In the genomic region with DNA sequence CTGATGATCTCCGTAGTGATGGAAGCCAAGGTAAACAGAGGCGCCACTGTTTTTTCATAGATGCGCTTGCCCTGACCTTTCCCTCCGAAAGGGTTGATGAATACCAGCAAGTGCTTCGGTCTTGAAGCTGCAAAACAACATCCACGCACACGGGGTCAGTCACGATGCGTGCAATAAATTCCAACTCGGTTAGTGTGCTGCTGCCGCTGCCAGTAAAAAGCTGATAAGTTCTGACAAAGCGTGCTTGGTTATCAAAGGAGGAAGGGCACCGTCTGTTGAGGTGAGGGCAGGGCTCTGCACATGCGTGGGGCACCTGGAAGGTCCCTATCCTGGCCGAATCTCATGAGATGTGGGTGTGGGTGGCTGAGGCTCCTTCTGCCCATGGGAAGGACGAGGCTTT, we compare ENCODE assay signal across 16 mouse cellular contexts. TPM values are rescaled to one million over a fixed set of nuclear protein-coding genes. Genes with fewer than 3 reads are reported as not detected.
DNase-seq lines count a peak whose midpoint lies in the region; ATAC-seq and TF ChIP-seq lines count a peak whose summit lies in the region.
"Had no signal": no experiment of that assay in that cellular context is flagged by ENCODE, and none has a peak within 500 bp of the region (broad histone marks: within the 10 kb centered on the region; RNA-seq: fewer than 3 reads in every experiment).

No protein-coding gene starts in this region.

- no peak overlapping the region for H3K4me3 ChIP-seq in heart, postnatal 0 days (ENCODE audit: low read depth, low read length)
- H3K4me3 ChIP-seq in heart, embryonic 12.5 days = no peak overlapping the region
- H3K4me3 ChIP-seq in lung, embryonic 14.5 days (ENCODE audit: low read depth, low read length) = no peak overlapping the region
- no peak overlapping the region for H3K4me3 ChIP-seq in small intestine, adult 2 months (ENCODE audit: low read depth, low read length)
- no peak overlapping the region for H3K4me3 ChIP-seq in midbrain, embryonic 15.5 days
- H3K4me3 ChIP-seq: embryonic facial prominence, embryonic 10.5 days; erythroblast, embryonic 14.5 days; heart, embryonic 10.5 days; liver, embryonic 15.5 days had no signal

- TF ChIP-seq CTCF in heart, postnatal 0 days (IDR thresholded peaks at IDR 0.05; ENCODE audit: low read depth) = peak; percentile 53
- TF ChIP-seq CTCF in lung, embryonic 14.5 days (IDR thresholded peaks at IDR 0.05; ENCODE audit: low read depth) = peak; percentile 33
- peak; percentile 65; the same call in 1 of the 2 replicates for TF ChIP-seq CTCF in small intestine, adult 2 months (IDR thresholded peaks at IDR 0.05; ENCODE audit: extremely low read depth, insufficient read length, insufficient replicate concordance, low read depth, low read length)

- H3K9me3 ChIP-seq in heart, postnatal 0 days (replicated peaks; ENCODE audit: control insufficient read depth, low read length) = no peaks in the 10 kb centered on the region
- H3K9me3 ChIP-seq in heart, embryonic 12.5 days (replicated peaks) = peaks cover 4% of the 10 kb centered on the region; the same call in 1 of the 2 replicates
- no peaks in the 10 kb centered on the region for H3K9me3 ChIP-seq in lung, embryonic 14.5 days (ENCODE audit: low read depth, low read length)
- H3K9me3 ChIP-seq in midbrain, embryonic 15.5 days = no peaks in the 10 kb centered on the region
- H3K9me3 ChIP-seq: heart, embryonic 10.5 days; liver, embryonic 15.5 days had no signal

- 42% methylated on average over 16 of the region's 16 CpGs for WGBS in heart, postnatal 0 days
- 52% methylated on average over 16 of the region's 16 CpGs for WGBS in heart, embryonic 12.5 days
- 63% methylated on average over 16 of the region's 16 CpGs for WGBS in lung, embryonic 14.5 days
- WGBS in small intestine, adult 2 months = 23% methylated on average over 16 of the region's 16 CpGs
- WGBS in midbrain, embryonic 15.5 days = 86% methylated on average over 16 of the region's 16 CpGs

- no peak overlapping the region for H3K9ac ChIP-seq in heart, postnatal 0 days (replicated peaks; ENCODE audit: low read depth, low read length)
- no peak overlapping the region for H3K9ac ChIP-seq in heart, embryonic 12.5 days
- H3K9ac ChIP-seq in lung, embryonic 14.5 days = no peak overlapping the region
- no peak overlapping the region for H3K9ac ChIP-seq in midbrain, embryonic 15.5 days
- H3K9ac ChIP-seq: liver, embryonic 15.5 days had no signal

- peak; percentile 67 for ATAC-seq in heart, postnatal 0 days (ENCODE audit: insufficient read depth, low read depth)
- ATAC-seq in heart, embryonic 12.5 days (ENCODE audit: insufficient number of reproducible peaks, low FRiP score) = no peak
- ATAC-seq in lung, embryonic 14.5 days (ENCODE audit: insufficient read depth) = no peak
- ATAC-seq in common myeloid progenitor, adult 5-6 weeks (replicated peaks; ENCODE audit: low read depth, poor library complexity, severe bottlenecking) = peak; percentile 39; the same call in 1 of the 2 replicates
- no peak for ATAC-seq in midbrain, embryonic 15.5 days (replicated peaks)
- ATAC-seq: forebrain, embryonic 16.5 days had no signal

- peaks cover 64% of the 10 kb centered on the region for H3K36me3 ChIP-seq in heart, postnatal 0 days (replicated peaks; ENCODE audit: control insufficient read depth, insufficient read depth, low read length)
- peaks cover 63% of the 10 kb centered on the region for H3K36me3 ChIP-seq in heart, embryonic 12.5 days
- peaks cover 38% of the 10 kb centered on the region for H3K36me3 ChIP-seq in lung, embryonic 14.5 days (ENCODE audit: insufficient read depth)
- H3K36me3 ChIP-seq in small intestine, adult 2 months (ENCODE audit: control insufficient read depth, insufficient read depth, low read length) = peaks cover 42% of the 10 kb centered on the region
- H3K36me3 ChIP-seq in midbrain, embryonic 15.5 days (replicated peaks) = peaks cover 20% of the 10 kb centered on the region; the same call in 1 of the 2 replicates
- H3K36me3 ChIP-seq: liver, embryonic 15.5 days had no signal

- TF ChIP-seq POLR2A in small intestine, adult 2 months (IDR thresholded peaks at IDR 0.05; ENCODE audit: low read depth, low read length) = no peak

- H3K4me2 ChIP-seq in heart, postnatal 0 days (ENCODE audit: low read depth, low read length) = no peak overlapping the region
- no peak overlapping the region for H3K4me2 ChIP-seq in heart, embryonic 12.5 days
- no peak overlapping the region for H3K4me2 ChIP-seq in lung, embryonic 14.5 days
- H3K4me2 ChIP-seq in midbrain, embryonic 15.5 days = no peak overlapping the region
- H3K4me2 ChIP-seq: liver, embryonic 15.5 days had no signal

- no peaks in the 10 kb centered on the region for H3K4me1 ChIP-seq in heart, postnatal 0 days (ENCODE audit: control insufficient read depth, insufficient read depth)
- peaks cover 14% of the 10 kb centered on the region for H3K4me1 ChIP-seq in heart, embryonic 12.5 days (replicated peaks)
- H3K4me1 ChIP-seq in lung, embryonic 14.5 days (ENCODE audit: insufficient read depth) = no peaks in the 10 kb centered on the region
- H3K4me1 ChIP-seq in small intestine, adult 2 months (ENCODE audit: control insufficient read depth, insufficient read depth, insufficient read length, low read length) = peaks cover 12% of the 10 kb centered on the region; the same call in 1 of the 2 replicates
- H3K4me1 ChIP-seq in midbrain, embryonic 15.5 days = no peaks in the 10 kb centered on the region
- H3K4me1 ChIP-seq: embryonic facial prominence, embryonic 10.5 days; liver, embryonic 15.5 days had no signal

- DNase-seq in heart, postnatal 0 days (ENCODE audit: low spot score) = no peak
- no peak for DNase-seq in lung, embryonic 14.5 days
- no peak for DNase-seq in lung, postnatal 14 days
- DNase-seq: cerebellum, postnatal 10 days; heart, postnatal 36 days; right cerebral cortex, postnatal 4 days had no signal

- TF ChIP-seq EP300 in heart, postnatal 0 days (IDR thresholded peaks at IDR 0.05; ENCODE audit: low read depth) = no peak

- H3K27ac ChIP-seq in heart, postnatal 0 days (ENCODE audit: low read depth) = no peak overlapping the region
- no peak overlapping the region for H3K27ac ChIP-seq in heart, embryonic 12.5 days (ENCODE audit: poor library complexity, severe bottlenecking)
- H3K27ac ChIP-seq in lung, embryonic 14.5 days (ENCODE audit: low read depth) = no peak overlapping the region
- H3K27ac ChIP-seq in small intestine, adult 2 months (ENCODE audit: insufficient read depth, low read depth, low read length) = peak overlapping the region; percentile 78
- H3K27ac ChIP-seq in midbrain, embryonic 15.5 days = no peak overlapping the region
- H3K27ac ChIP-seq: embryonic facial prominence, embryonic 10.5 days; heart, embryonic 10.5 days; liver, embryonic 15.5 days; macrophage had no signal

- H3K27me3 ChIP-seq in heart, postnatal 0 days (ENCODE audit: control insufficient read depth, insufficient read depth, low read length) = no peaks in the 10 kb centered on the region
- no peaks in the 10 kb centered on the region for H3K27me3 ChIP-seq in heart, embryonic 12.5 days (replicated peaks)
- no peaks in the 10 kb centered on the region for H3K27me3 ChIP-seq in lung, embryonic 14.5 days (ENCODE audit: insufficient read depth, low read length)
- no peaks in the 10 kb centered on the region for H3K27me3 ChIP-seq in small intestine, adult 2 months (ENCODE audit: control insufficient read depth, insufficient read depth, low read length)
- H3K27me3 ChIP-seq in midbrain, embryonic 15.5 days (replicated peaks) = no peaks in the 10 kb centered on the region
- H3K27me3 ChIP-seq: liver, embryonic 15.5 days had no signal

RNA-seq across cellular contexts. Expression of gene Cerk, which starts 26.8 kb away (rescaled TPM):
- total RNA-seq in heart, postnatal 0 days (2014; rRNA removed; ENCODE audit: low replicate concordance) = 25.3 and 28.2 TPM in 2 replicates
- polyA plus RNA-seq in heart, postnatal 0 days (2015; fragmentation: Nextera tagmentation; extraction: Ambion mirVana) = 12.1 and 14.5 TPM in 2 replicates
- 15.3 and 16.3 TPM in 2 replicates for polyA plus RNA-seq in heart, embryonic 12.5 days (2016; fragmentation: Nextera tagmentation; extraction: Ambion mirVana)
- 33.8 and 34.2 TPM in 2 replicates for polyA plus RNA-seq in lung, embryonic 14.5 days (2014; fragmentation: Nextera tagmentation; extraction: Ambion mirVana)
- total RNA-seq in common myeloid progenitor, adult 5-6 weeks (2017) = 17.2 and 20.0 TPM in 2 replicates
- polyA plus RNA-seq in small intestine, adult 2 months (2012; rRNA removed) = 14.4 and 47.8 TPM in 2 replicates
- 25.0 and 25.8 TPM in 2 replicates for polyA plus RNA-seq in midbrain, embryonic 15.5 days (2015; fragmentation: Nextera tagmentation; extraction: Ambion mirVana)

RNA-seq across cellular contexts. Expression of gene Tbc1d22a, which starts 55.2 kb away (rescaled TPM):
- 26.6 and 31.4 TPM in 2 replicates for total RNA-seq in heart, postnatal 0 days (2014; rRNA removed; ENCODE audit: low replicate concordance)
- 9.7 and 10.0 TPM in 2 replicates for polyA plus RNA-seq in heart, postnatal 0 days (2015; fragmentation: Nextera tagmentation; extraction: Ambion mirVana)
- 10.3 and 10.7 TPM in 2 replicates for polyA plus RNA-seq in heart, embryonic 12.5 days (2016; fragmentation: Nextera tagmentation; extraction: Ambion mirVana)
- 8.4 and 10.6 TPM in 2 replicates for polyA plus RNA-seq in lung, embryonic 14.5 days (2014; fragmentation: Nextera tagmentation; extraction: Ambion mirVana)
- total RNA-seq in common myeloid progenitor, adult 5-6 weeks (2017) = 15.7 and 21.4 TPM in 2 replicates
- 23.1 and 54.8 TPM in 2 replicates for polyA plus RNA-seq in small intestine, adult 2 months (2012; rRNA removed)
- 14.3 and 15.1 TPM in 2 replicates for polyA plus RNA-seq in midbrain, embryonic 15.5 days (2015; fragmentation: Nextera tagmentation; extraction: Ambion mirVana)

Comparison
In these comparisons a context has a peak if more than half of its experiments do, and no peak if none do; other contexts are left out.
1. ATAC-seq: peak in heart, postnatal 0 days (single experiment) and common myeloid progenitor, adult 5-6 weeks (single experiment); none in heart, embryonic 12.5 days (single experiment), lung, embryonic 14.5 days (single experiment) and midbrain, embryonic 15.5 days (single experiment).
2. Peak in every context shown above with its lines, with median percentiles within 50 percentile points of each other: CTCF ChIP-seq.